Mouse (Mus musculus) forebrain, embryonic 16.5 days (tissue): ENCODE measurements around the gene Unkl. TPM values are rescaled to one million over a fixed set of nuclear protein-coding genes. Genes with fewer than 3 reads are reported as not detected.
A peak's percentile ranks its signal among the peaks of the same experiment; 100 is the strongest.

Experiments used
- ATAC-seq: fragments of 200-750 bp; cut with Nextera tagmentation; 2 replicates; pipeline ENCODE4 v1.8.0; 2017; ENCODE audit warnings: mild to moderate bottlenecking, moderate library complexity
- H3K27ac ChIP-seq: fragments of 300-500 bp; sonication (generic); 2 replicates; pipeline ENCODE4 v1.5.1; 2014; ENCODE audit warnings: low read length, control low read depth
- H3K27me3 ChIP-seq: fragments of 300-500 bp; sonication (generic); replicated peaks from 2 replicates; pipeline ENCODE4 v1.6.1; 2014; ENCODE audit warnings: low read length; ENCODE audit not compliant: control insufficient read depth, insufficient read depth
- H3K36me3 ChIP-seq: fragments of 300-500 bp; sonication (generic); 2 replicates; pipeline ENCODE4 v1.6.1; 2014; ENCODE audit not compliant: control insufficient read depth, insufficient read depth
- H3K4me1 ChIP-seq: fragments of 300-500 bp; sonication (generic); replicated peaks from 2 replicates; pipeline ENCODE4 v1.6.1; 2014; ENCODE audit warnings: low read length; ENCODE audit not compliant: control insufficient read depth, insufficient read depth
- H3K4me2 ChIP-seq: fragments of 300-500 bp; sonication (generic); 2 replicates; pipeline ENCODE4 v1.6.1; 2014; ENCODE audit warnings: mild to moderate bottlenecking, low read length, control low read depth
- H3K4me3 ChIP-seq: fragments of 300-500 bp; sonication (generic); replicated peaks from 2 replicates; pipeline ENCODE4 v1.5.1; 2014; ENCODE audit warnings: mild to moderate bottlenecking, low read length, control low read depth
- H3K9ac ChIP-seq: fragments of 300-500 bp; sonication (generic); replicated peaks from 2 replicates; pipeline ENCODE4 v1.6.1; 2014; ENCODE audit warnings: low read depth, low read length, control low read depth
- H3K9me3 ChIP-seq: fragments of 300-500 bp; sonication (generic); 2 replicates; pipeline ENCODE4 v1.6.1; 2016; ENCODE audit warnings: low read length; ENCODE audit not compliant: control insufficient read depth
- WGBS: fragments of 180-500 bp; shearing (Covaris S2); extraction: QIAGEN DNeasy Blood & Tissue Kit; methylation state at CpG from one replicate; pipeline ENCODE4 v1.1.7; 2014; 5-methylcytosine and 5-hydroxymethylcytosine counted together
- polyA plus RNA-seq: library from polyadenylated mRNA; unstranded; fragments of >200 nt; fragmentation: Nextera tagmentation; extraction: Ambion mirVana; gene quantifications from 2 replicates; pipeline ENCODE4 v1.2.1, GENCODE M21; 2015

The Unkl gene
- polyA plus RNA-seq, 1 experiment from 2014 or later, result 15.2 TPM

DNA sequence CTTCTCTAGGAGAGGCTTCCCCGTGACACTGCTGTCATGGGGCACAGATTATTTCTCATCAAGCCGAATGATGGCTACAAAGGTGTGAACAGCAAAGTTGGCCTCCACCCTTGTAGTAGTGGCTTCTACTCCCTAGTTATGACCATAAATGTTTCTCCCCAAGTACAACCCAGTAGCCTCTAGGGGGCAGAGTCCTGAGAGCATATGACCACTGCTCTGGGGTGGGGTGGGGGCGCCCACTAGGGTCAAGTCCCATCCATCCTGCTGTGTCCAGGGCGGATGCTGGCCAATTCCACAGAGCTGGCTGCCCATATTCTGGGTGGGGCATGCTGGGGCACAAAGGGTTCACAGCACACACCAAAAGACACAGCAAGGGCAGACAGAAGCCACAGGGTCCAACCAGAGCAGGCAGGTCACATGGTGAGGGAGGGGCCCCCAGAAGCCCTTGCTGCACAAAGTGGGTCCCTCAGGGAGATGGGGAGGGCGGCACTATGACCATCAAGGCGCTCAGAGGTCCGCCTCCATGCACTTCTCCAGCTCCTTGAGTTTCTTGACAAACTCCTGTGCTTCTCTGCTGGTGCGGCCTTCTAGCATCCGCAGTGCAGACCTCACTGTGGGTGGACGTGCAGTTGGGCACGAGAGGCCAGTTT lies 55.1 kb downstream of the Unkl start:
- no peak overlapping the region for H3K4me2 ChIP-seq
- no peak for ATAC-seq

DNA sequence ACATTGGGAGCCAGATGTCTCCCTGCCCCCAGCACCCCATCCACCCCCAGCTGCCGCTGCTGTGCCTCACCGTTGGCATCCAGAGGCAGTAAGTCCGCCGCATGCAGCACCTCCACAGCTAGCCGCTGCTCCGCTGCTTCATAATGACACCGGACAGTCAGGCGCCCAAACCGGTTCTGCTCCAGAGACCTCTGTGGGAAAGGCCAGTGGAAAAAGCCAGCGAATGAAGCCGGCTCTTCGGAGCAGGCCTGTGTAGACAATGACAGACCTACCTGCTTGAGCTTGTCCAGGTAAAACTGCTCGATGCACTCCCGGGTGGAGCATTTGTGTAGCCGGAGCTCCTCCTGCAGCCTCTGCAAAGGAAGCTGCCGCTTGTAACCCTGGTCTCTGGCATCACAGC lies 56.0 kb downstream of the Unkl start:
- no peak overlapping the region for H3K4me2 ChIP-seq

More for the DNA sequence above, 55.1 kb downstream of the Unkl start:
- no peak overlapping the region for H3K4me3 ChIP-seq
- no peak overlapping the region for H3K27ac ChIP-seq
- 90% methylated on average over 11 of the region's 11 CpGs for WGBS
- no peak overlapping the region for H3K9ac ChIP-seq
- no peaks in the 10 kb centered on the region for H3K9me3 ChIP-seq
- no peaks in the 10 kb centered on the region for H3K27me3 ChIP-seq
- H3K4me1 ChIP-seq, result peaks cover 18% of the 10 kb centered on the region
- peaks cover 18% of the 10 kb centered on the region for H3K36me3 ChIP-seq

DNA sequence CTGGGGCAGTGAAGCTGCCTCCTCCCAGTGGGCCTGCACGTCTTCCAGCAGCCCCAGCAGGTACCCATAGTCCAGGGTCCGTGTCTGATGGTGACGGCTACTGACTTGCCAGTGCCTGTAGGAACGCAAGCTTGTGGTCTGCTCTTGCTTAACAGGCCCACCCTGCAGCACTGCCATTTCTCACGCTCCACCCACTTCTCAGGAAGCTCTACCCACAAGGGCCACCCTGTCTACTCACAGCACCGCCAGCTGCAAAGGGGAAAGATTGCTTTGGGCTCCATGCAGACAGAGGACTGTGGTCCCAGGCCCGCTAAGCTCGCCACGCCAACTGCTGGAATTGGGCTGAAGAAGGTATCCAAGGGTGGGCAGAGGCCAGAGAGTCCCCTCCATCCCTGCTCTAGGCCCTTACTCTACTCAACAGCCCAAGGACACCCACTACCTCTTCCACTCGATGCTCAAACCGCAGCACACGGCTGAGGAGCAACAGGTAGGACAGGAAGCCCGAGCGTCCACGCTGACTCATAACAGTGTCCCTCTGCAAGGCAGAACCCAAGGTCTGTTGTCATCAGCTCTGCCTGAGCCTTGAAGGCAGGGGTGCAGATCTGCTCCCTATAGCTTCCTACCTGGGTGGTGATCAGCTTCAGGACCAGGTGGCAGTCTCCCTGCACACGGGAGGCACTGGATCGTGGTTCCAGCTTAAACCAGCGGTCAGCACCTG lies 60.0 kb downstream of the Unkl start:
- no peak overlapping the region for H3K27ac ChIP-seq
- no peaks in the 10 kb centered on the region for H3K27me3 ChIP-seq
- ATAC-seq, result no peak
- peaks cover 11% of the 10 kb centered on the region for H3K36me3 ChIP-seq
- no peaks in the 10 kb centered on the region for H3K9me3 ChIP-seq
- WGBS, result 80% methylated on average over 18 of the region's 18 CpGs
- H3K4me1 ChIP-seq, result peaks cover 8% of the 10 kb centered on the region
- no peak overlapping the region for H3K9ac ChIP-seq
- H3K4me2 ChIP-seq, result no peak overlapping the region
- no peak overlapping the region for H3K4me3 ChIP-seq

More for the DNA sequence above, 56.0 kb downstream of the Unkl start:
- Histone ChIP-seq H3K27me3 (no peaks in the 10 kb centered on the region), H3K27ac (no peak overlapping the region), H3K4me3 (no peak overlapping the region), H3K9me3 (no peaks in the 10 kb centered on the region), H3K36me3 (peaks cover 18% of the 10 kb centered on the region), H3K4me1 (peaks cover 13% of the 10 kb centered on the region), H3K9ac (no peak overlapping the region)
- no peak for ATAC-seq
- 88% methylated on average over 16 of the region's 16 CpGs for WGBS

DNA sequence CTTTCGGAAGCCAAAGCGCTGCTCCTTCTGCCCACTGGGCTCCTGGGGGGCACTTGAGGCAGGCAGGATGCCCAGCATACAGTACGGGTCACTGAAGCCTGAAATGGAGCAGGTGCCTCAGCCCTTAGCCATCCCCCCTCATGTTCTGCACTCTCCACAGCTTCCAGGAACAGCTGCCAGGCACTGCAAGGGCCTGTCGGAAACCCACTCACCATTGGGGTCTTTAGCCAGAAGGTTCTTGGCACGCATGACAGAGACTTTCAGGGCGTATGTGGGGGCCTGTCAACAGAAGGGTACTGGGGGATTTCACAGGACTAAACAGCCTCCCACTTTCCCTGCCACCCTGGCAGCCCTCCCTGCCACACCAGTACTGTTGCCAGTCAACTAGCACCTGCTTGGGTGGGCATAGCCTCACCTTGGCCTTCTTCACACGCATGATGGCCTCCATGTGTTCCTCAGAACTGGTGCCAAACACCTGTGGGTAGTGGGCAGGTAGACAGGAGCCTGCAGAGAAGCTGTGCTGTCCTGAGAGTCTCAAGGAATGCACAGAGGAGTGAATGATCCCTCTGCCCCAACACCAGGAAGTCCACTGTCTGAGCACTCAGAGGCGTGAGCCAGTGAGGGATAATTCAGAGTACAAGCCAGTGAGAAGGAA lies 62.1 kb downstream of the Unkl start:
- no peak overlapping the region for H3K4me3 ChIP-seq
- no peaks in the 10 kb centered on the region for H3K9me3 ChIP-seq
- H3K27me3 ChIP-seq, result peaks cover 9% of the 10 kb centered on the region; the same call in 1 of the 2 replicates
- H3K27ac ChIP-seq, result no peak overlapping the region
- no peak overlapping the region for H3K9ac ChIP-seq
- peaks cover 19% of the 10 kb centered on the region for H3K4me1 ChIP-seq
- no peaks in the 10 kb centered on the region for H3K36me3 ChIP-seq
- WGBS, result 81% methylated on average over 8 of the region's 8 CpGs
- ATAC-seq, result no peak
- no peak overlapping the region for H3K4me2 ChIP-seq

DNA sequence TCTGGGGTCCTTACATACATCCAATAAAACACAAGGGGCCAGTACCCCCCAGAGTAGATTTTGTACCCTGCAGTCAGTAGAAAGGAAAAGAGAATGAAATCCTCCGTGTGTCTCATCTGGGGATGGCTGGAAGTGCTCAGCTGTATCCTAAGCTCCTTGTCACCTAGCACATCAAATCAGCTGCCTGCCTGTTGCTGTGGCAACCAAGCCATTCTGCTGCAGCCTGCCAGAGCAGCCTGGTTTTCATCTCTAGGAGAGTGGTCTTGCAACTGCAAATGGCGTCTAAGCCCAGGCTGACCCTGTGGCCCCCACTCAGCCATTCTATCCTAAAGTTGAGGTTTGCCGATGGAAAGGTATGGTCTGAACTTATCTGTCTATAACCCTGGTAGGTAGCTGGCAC lies 64.4 kb downstream of the Unkl start:
- Histone ChIP-seq H3K27me3 (peaks cover 14% of the 10 kb centered on the region), H3K4me1 (peaks cover 26% of the 10 kb centered on the region), H3K4me2 (no peak overlapping the region), H3K9me3 (no peaks in the 10 kb centered on the region), H3K9ac (no peak overlapping the region), H3K27ac (peak overlapping the region; percentile 63), H3K4me3 (no peak overlapping the region), H3K36me3 (no peaks in the 10 kb centered on the region)
- peak; percentile 66 for ATAC-seq
- WGBS, result 30% methylated on average over 3 of the region's 3 CpGs

DNA sequence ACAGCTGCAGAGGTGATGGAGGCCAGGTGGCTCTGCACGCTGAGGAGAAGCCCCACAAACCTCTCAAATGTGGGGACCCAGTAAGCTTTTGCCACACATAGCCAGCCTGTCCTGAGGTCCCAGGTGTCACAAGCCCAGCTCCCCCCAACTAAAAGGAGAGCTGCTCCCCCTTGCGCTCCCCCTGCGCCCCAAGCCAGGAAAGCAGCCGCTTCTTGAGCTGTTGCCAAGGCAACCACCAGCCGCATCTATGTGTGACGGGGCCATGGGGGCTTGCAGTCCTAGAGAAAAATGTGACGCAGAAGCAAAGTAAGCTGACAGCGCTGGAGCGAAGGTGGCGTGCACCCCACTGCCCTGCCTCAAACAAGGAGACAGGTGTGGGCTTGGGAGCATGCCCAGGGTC lies 65.6 kb downstream of the Unkl start:
- peaks cover 29% of the 10 kb centered on the region for H3K4me1 ChIP-seq
- no peaks in the 10 kb centered on the region for H3K9me3 ChIP-seq
- H3K36me3 ChIP-seq, result peaks cover 2% of the 10 kb centered on the region; the same call in 1 of the 2 replicates
- no peak for ATAC-seq
- peak overlapping the region; percentile 17; the same call in 1 of the 2 replicates for H3K4me2 ChIP-seq
- peaks cover 14% of the 10 kb centered on the region for H3K27me3 ChIP-seq
- no peak overlapping the region for H3K4me3 ChIP-seq
- 15% methylated on average over 10 of the region's 10 CpGs for WGBS
- no peak overlapping the region for H3K9ac ChIP-seq
- H3K27ac ChIP-seq, result 0 out of 2 replicates have a peak overlapping the region, but pooled peaks have one; percentile 23

DNA sequence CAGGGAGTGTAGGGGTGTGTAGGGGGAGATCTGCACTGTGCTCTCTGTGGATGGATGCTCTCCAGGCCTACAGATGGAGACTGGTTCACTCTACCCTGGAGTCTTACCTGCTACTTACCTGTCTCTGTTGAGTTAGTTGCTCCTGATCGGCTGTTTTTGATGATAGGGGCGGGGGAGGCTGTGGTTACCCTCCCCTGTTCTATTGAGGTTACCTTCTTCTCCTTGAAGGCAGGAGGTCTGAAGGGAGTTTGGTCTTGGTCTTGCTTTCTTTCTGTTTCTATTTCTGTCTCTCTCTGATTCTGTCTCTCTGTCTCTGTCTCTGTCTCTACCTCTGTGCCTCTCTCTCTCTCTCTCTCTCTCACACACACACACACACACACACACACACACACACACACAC lies 66.9 kb downstream of the Unkl start:
- Histone ChIP-seq H3K27ac (no peak overlapping the region), H3K4me2 (no peak overlapping the region), H3K9me3 (no peaks in the 10 kb centered on the region), H3K4me1 (peaks cover 29% of the 10 kb centered on the region), H3K27me3 (peaks cover 14% of the 10 kb centered on the region), H3K9ac (no peak overlapping the region), H3K36me3 (peaks cover 6% of the 10 kb centered on the region; the same call in 1 of the 2 replicates), H3K4me3 (no peak overlapping the region)
- no peak for ATAC-seq
- WGBS, result 73% methylated on average over 2 of the region's 2 CpGs

DNA sequence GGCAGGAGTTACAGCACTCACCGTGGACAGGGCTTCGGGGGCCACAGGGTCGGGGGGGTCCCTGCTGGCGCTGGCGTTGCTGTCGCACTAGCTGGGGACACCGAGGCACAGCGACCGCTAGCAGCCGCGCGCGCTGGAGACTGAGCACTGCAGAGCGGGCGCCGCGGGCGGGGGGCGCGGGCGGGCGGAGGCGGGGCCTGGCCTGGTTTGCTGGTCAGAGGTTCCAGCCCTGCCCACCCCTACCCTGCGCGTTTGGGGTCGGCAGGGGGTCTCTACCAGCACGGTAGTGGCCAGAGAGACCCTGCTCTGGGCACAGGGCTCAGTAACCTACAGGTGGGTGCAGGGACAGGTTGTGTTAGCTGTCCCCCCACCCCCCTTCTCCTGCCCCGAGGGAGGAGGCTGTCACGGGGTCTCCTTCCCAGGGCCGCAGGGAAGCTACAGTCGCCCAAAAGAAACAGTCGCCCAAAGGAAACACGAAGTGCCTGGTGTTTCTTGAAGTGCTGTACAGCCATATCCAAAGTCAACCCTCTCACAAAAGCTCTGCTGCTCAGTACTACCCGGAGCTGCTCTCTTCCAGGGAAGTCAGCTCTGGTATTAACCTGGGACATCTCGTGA lies 68.0 kb downstream of the Unkl start, which contains the start of gene Baiap3:
Gene Baiap3 (minus strand): TSS at position 225 of the 615 bp plus-strand sequence.
- peak; percentile 37 for ATAC-seq
- peak within 1 kb of the TSS; percentile 44 for H3K4me2 ChIP-seq
- peaks cover 29% of the 10 kb centered on the region for H3K4me1 ChIP-seq
- H3K9me3 ChIP-seq, result no peaks in the 10 kb centered on the region
- WGBS, result 3% methylated on average over 35 of the region's 35 CpGs
- H3K4me3 ChIP-seq, result peak within 1 kb of the TSS; percentile 14
- peaks cover 6% of the 10 kb centered on the region; the same call in 1 of the 2 replicates for H3K36me3 ChIP-seq
- peaks cover 14% of the 10 kb centered on the region for H3K27me3 ChIP-seq
- H3K9ac ChIP-seq, result peak within 1 kb of the TSS; percentile 41; the same call in 1 of the 2 replicates
- H3K27ac ChIP-seq, result no peak within 1 kb of the TSS

DNA sequence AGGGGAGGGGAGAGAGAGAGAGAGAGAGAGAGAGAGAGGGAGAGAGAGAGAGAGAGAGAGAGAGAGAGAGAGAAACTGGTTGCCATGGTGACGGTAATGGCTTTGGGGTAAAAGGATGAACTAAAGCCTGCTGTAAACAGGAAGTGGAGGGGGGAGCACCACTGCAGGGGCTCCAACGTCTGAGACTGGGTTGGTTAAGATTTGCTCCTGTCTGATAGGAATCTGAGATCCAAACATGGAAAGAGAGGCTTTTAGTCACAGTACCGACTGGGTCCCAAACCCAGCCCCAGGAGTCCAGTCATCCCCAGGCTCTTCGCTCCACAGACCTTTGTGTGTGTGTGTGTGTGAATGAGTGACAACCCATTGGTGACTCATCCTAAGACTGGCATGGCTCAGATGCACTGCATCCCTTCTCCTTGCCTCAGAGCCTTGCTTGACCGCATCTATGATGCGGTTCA lies 69.6 kb downstream of the Unkl start:
- no peak overlapping the region for H3K4me2 ChIP-seq
- H3K9ac ChIP-seq, result no peak overlapping the region
- no peaks in the 10 kb centered on the region for H3K9me3 ChIP-seq
- no peak overlapping the region for H3K27ac ChIP-seq
- no peak overlapping the region for H3K4me3 ChIP-seq
- 61% methylated on average over 6 of the region's 6 CpGs for WGBS
- no peak for ATAC-seq
- H3K36me3 ChIP-seq, result peaks cover 10% of the 10 kb centered on the region; the same call in 1 of the 2 replicates
- H3K27me3 ChIP-seq, result peaks cover 14% of the 10 kb centered on the region
- H3K4me1 ChIP-seq, result peaks cover 21% of the 10 kb centered on the region
